Mouse (Mus musculus) hindbrain, embryonic 14.5 days (tissue): ENCODE data around the gene Gm29666. TPM values are rescaled to one million over a fixed set of nuclear protein-coding genes. Genes with fewer than 3 reads are reported as not detected.
A peak's percentile ranks its signal among the peaks of the same experiment; 100 is the strongest.

Experiments
- ATAC-seq: fragments of 200-750 bp; cut with Nextera tagmentation; 2 replicates; pipeline ENCODE4 v1.8.0; 2017; ENCODE audit warnings: moderate number of reproducible peaks, mild to moderate bottlenecking, moderate TSS enrichment, moderate library complexity; ENCODE audit not compliant: low FRiP score
- DNase-seq: peaks from one replicate; pipeline ENCODE4 v3.0.0-alpha.2; 2015; ENCODE audit warnings: low spot score
- H3K27ac ChIP-seq: fragments of 300-500 bp; sonication (generic); 2 replicates; pipeline ENCODE4 v1.5.1; 2014; ENCODE audit warnings: mild to moderate bottlenecking, moderate library complexity
- H3K27me3 ChIP-seq: fragments of 300-500 bp; sonication (generic); 2 replicates; pipeline ENCODE4 v1.6.1; 2014; ENCODE audit warnings: mild to moderate bottlenecking, low read length, mixed read lengths; ENCODE audit not compliant: control insufficient read depth, insufficient read depth
- H3K36me3 ChIP-seq: fragments of 300-500 bp; sonication (generic); replicated peaks from 2 replicates; pipeline ENCODE4 v1.6.1; 2014; ENCODE audit not compliant: control insufficient read depth, insufficient read depth
- H3K4me1 ChIP-seq: fragments of 300-500 bp; sonication (generic); replicated peaks from 2 replicates; pipeline ENCODE4 v1.6.1; 2014; ENCODE audit warnings: antibody characterized with exemption, low read length, mixed read lengths; ENCODE audit not compliant: control insufficient read depth, insufficient read depth
- H3K4me2 ChIP-seq: fragments of 300-500 bp; sonication (generic); replicated peaks from 2 replicates; pipeline ENCODE4 v1.6.1; 2014; ENCODE audit warnings: mild to moderate bottlenecking, moderate library complexity
- H3K4me3 ChIP-seq: fragments of 300-500 bp; sonication (generic); replicated peaks from 2 replicates; pipeline ENCODE4 v1.5.1; 2014; ENCODE audit warnings: mild to moderate bottlenecking, low read length
- H3K9ac ChIP-seq: fragments of 300-500 bp; sonication (generic); 2 replicates; pipeline ENCODE4 v1.6.1; 2014
- H3K9me3 ChIP-seq: fragments of 300-500 bp; sonication (generic); 2 replicates; pipeline ENCODE4 v1.6.1; 2016; ENCODE audit warnings: low read length; ENCODE audit not compliant: control insufficient read depth
- WGBS: fragments of 180-500 bp; shearing (Covaris S2); extraction: QIAGEN DNeasy Blood & Tissue Kit; methylation state at CpG from one replicate; pipeline ENCODE4 v1.1.7; 2014; 5-methylcytosine and 5-hydroxymethylcytosine counted together
- polyA plus RNA-seq: library from polyadenylated mRNA; unstranded; fragments of >200 nt; fragmentation: Nextera tagmentation; extraction: Ambion mirVana; gene quantifications from 2 replicates; pipeline ENCODE4 v1.2.1, GENCODE M21; 2014

Gm29666 gene
- polyA plus RNA-seq, 1 experiment from 2014 or later = 0.83 TPM

DNA sequence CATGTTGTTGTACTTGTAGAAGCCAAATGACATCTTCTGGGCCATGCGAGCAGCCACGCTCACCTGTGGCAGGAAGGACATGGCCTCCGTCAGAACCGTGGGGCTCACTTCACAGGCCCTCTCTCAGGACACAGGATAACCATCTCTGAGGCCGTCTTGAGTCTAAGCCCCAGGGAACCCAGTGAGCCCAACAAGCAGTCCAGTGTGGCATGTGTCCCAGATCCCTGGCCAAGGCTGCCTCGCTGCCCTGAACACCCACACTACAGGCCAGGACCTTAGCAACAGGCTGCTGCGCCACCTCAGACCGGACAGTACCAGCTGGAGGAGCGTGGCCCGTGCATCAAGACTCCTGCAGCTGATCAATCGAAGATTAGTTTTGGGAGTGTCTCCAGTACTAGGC, 33.4 kb upstream of the Gm29666 start:
- Histone ChIP-seq H3K4me3 (no peak overlapping the region), H3K9me3 (no peaks in the 10 kb centered on the region), H3K27ac (no peak overlapping the region), H3K36me3 (peaks cover 89% of the 10 kb centered on the region), H3K9ac (no peak overlapping the region), H3K4me1 (peaks cover 8% of the 10 kb centered on the region), H3K4me2 (no peak overlapping the region), H3K27me3 (no peaks in the 10 kb centered on the region)
- ATAC-seq (no peak), DNase-seq (no peak)
- 97% methylated on average over 11 of the region's 11 CpGs for WGBS

- no peak overlapping the region for H3K4me3 ChIP-seq
- no peak overlapping the region for H3K9ac ChIP-seq
- no peaks in the 10 kb centered on the region for H3K9me3 ChIP-seq
- H3K36me3 ChIP-seq = peaks cover 92% of the 10 kb centered on the region
- DNase-seq = no peak
- 92% methylated on average over 4 of the region's 4 CpGs for WGBS
- ATAC-seq = no peak
- no peak overlapping the region for H3K27ac ChIP-seq
- no peaks in the 10 kb centered on the region for H3K4me1 ChIP-seq
- no peak overlapping the region for H3K4me2 ChIP-seq
- no peaks in the 10 kb centered on the region for H3K27me3 ChIP-seq
Observed at GRCm38 (mm10) chr15:84950053-84950452, 30.2 kb upstream of the Gm29666 start.

DNA sequence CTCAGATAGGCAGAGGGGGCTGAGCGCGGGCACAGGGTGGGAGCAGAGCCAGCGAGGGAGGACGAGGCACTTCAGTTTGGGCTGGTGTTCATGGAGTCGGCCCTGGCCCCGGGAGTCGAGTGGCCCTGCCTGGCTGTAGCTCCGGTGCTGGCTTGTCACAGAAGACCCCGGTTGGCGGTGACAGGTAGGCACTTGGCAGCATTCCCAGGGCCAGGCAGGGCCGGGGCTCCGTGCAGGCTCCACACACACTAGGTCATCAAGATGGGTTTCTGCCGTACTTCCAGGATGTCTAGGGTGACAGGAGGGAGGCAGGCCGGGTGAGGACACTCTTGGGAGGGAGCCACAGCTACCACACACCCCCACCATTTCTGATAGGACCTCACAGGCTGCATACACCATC, 29.2 kb upstream of the Gm29666 start:
- Histone ChIP-seq H3K9ac (no peak overlapping the region), H3K27ac (no peak overlapping the region), H3K4me1 (no peaks in the 10 kb centered on the region), H3K27me3 (no peaks in the 10 kb centered on the region), H3K4me3 (no peak overlapping the region), H3K4me2 (no peak overlapping the region), H3K36me3 (peaks cover 82% of the 10 kb centered on the region), H3K9me3 (no peaks in the 10 kb centered on the region)
- 88% methylated on average over 14 of the region's 14 CpGs for WGBS
- DNase-seq (no peak), ATAC-seq (no peak)

GRCm38 (mm10) chr15:84944319-84944718, 24.5 kb upstream of the Gm29666 start:
- ATAC-seq (no peak), DNase-seq (no peak)
- H3K27me3 ChIP-seq = no peaks in the 10 kb centered on the region
- no peak overlapping the region for H3K27ac ChIP-seq
- H3K4me3 ChIP-seq = no peak overlapping the region
- H3K36me3 ChIP-seq = peaks cover 74% of the 10 kb centered on the region
- H3K9me3 ChIP-seq = no peaks in the 10 kb centered on the region
- H3K9ac ChIP-seq = no peak overlapping the region
- H3K4me2 ChIP-seq = no peak overlapping the region
- WGBS = 86% methylated on average over 5 of the region's 5 CpGs
- H3K4me1 ChIP-seq = no peaks in the 10 kb centered on the region

DNA sequence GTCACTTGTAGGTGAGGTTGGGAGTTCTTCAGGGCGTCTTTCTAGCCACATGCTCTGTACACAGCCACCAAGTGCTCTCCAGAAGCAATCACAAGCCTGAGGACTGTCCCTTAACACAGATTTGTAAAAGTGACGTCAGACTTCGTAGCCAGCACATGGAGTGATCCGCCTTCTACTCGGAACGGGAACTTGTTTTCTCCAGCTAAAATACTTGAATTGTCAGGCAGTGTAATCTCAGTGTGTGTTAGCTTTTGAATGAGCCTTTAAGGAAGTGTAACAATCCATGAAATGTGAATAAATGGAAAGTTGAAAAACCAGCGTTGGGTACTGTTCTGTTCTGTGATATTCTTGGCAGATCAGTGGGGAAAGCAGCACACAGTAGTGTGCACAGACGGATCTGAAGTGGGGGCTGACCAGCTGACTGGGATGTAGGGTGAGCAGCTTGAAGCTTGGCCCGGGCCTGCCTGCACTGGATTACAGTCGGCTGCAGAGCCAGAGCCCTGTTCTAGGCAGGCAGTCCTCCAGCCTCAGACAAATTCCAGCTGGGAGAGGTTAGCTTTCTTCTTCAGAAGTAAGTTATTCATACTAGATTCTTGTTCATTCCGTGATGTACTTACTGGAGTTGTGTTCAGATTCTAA, 22.9 kb upstream of the Gm29666 start:
- Histone ChIP-seq H3K27me3 (no peaks in the 10 kb centered on the region), H3K27ac (no peak overlapping the region), H3K4me1 (no peaks in the 10 kb centered on the region), H3K4me3 (no peak overlapping the region), H3K9me3 (no peaks in the 10 kb centered on the region), H3K9ac (no peak overlapping the region), H3K36me3 (peaks cover 74% of the 10 kb centered on the region), H3K4me2 (no peak overlapping the region)
- DNase-seq (no peak), ATAC-seq (no peak)
- 65% methylated on average over 11 of the region's 11 CpGs for WGBS

- ATAC-seq (no peak), DNase-seq (no peak)
- no peak overlapping the region for H3K9ac ChIP-seq
- H3K4me3 ChIP-seq = no peak overlapping the region
- no peak overlapping the region for H3K27ac ChIP-seq
- no peaks in the 10 kb centered on the region for H3K9me3 ChIP-seq
- H3K27me3 ChIP-seq = no peaks in the 10 kb centered on the region
- WGBS = 58% methylated on average over 12 of the region's 12 CpGs
- H3K36me3 ChIP-seq = peaks cover 81% of the 10 kb centered on the region
- no peaks in the 10 kb centered on the region for H3K4me1 ChIP-seq
- no peak overlapping the region for H3K4me2 ChIP-seq
Observed at GRCm38 (mm10) chr15:84940102-84940501, 20.3 kb upstream of the Gm29666 start.

DNA sequence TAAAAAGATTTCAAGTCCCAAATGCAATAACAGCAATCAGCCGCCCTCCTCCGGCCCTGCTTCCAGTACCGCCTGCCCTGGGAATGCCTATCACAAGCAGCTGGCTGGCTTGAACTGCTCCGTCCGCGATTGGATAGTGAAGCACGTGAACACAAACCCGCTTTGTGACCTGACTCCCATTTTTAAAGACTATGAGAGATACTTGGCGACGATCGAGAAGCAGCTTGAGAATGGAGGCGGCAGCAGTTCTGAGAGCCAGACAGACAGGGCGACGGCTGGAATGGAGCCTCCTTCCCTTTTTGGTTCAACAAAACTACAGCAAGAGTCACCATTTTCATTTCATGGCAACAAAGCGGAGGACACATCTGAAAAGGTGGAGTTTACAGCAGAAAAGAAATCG, 15.1 kb upstream of the Gm29666 start:
- H3K27me3 ChIP-seq = no peaks in the 10 kb centered on the region
- H3K4me1 ChIP-seq = no peaks in the 10 kb centered on the region
- H3K9me3 ChIP-seq = no peaks in the 10 kb centered on the region
- ATAC-seq = no peak
- peaks cover 100% of the 10 kb centered on the region for H3K36me3 ChIP-seq
- H3K4me3 ChIP-seq = no peak overlapping the region
- H3K27ac ChIP-seq = no peak overlapping the region
- H3K4me2 ChIP-seq = no peak overlapping the region
- 86% methylated on average over 16 of the region's 16 CpGs for WGBS
- no peak overlapping the region for H3K9ac ChIP-seq
- DNase-seq = no peak

- no peak overlapping the region for H3K27ac ChIP-seq
- ATAC-seq = no peak
- H3K27me3 ChIP-seq = no peaks in the 10 kb centered on the region
- peaks cover 100% of the 10 kb centered on the region for H3K36me3 ChIP-seq
- WGBS = 81% methylated on average over 5 of the region's 5 CpGs
- H3K9me3 ChIP-seq = no peaks in the 10 kb centered on the region
- H3K9ac ChIP-seq = no peak overlapping the region
- H3K4me2 ChIP-seq = no peak overlapping the region
- no peaks in the 10 kb centered on the region for H3K4me1 ChIP-seq
- no peak for DNase-seq
- no peak overlapping the region for H3K4me3 ChIP-seq
Observed at GRCm38 (mm10) chr15:84932351-84932750, 12.5 kb upstream of the Gm29666 start.

- Histone ChIP-seq H3K4me3 (peak overlapping the region; percentile 99; the same call in 1 of the 2 replicates), H3K4me1 (peaks cover 24% of the 10 kb centered on the region), H3K27ac (no peak overlapping the region), H3K36me3 (peaks cover 35% of the 10 kb centered on the region), H3K27me3 (no peaks in the 10 kb centered on the region), H3K9ac (no peak overlapping the region; the same call in 1 of the 2 replicates), H3K4me2 (peak overlapping the region; percentile 97), H3K9me3 (no peaks in the 10 kb centered on the region)
- WGBS = 47% methylated on average over 1 of the region's 1 CpGs
- ATAC-seq (no peak), DNase-seq (no peak)
Observed at GRCm38 (mm10) chr15:84925495-84926018, 5.7 kb upstream of the Gm29666 start.
